Mouse (Mus musculus): ENCODE data around the gene Oas2.

GRCm38 (mm10) chr5:120711827-120712226 is 37.8 kb downstream of the Oas2 start, which contains the start of gene Dtx1:
- TF ChIP-seq CTCF (IDR thresholded peaks at IDR 0.05; ENCODE audit: borderline replicate concordance, control insufficient read depth, extremely low read depth, insufficient read depth, low read length, poor library complexity) (no peak), POLR2A (IDR thresholded peaks at IDR 0.05; ENCODE audit: control insufficient read depth, extremely low read depth, insufficient read depth, low read length, poor library complexity) (no peak; the same call in 1 of the 2 replicates)
